Mouse (Mus musculus): Measurements from ENCODE around the gene Zfp800. TPM values are rescaled to one million over a fixed set of nuclear protein-coding genes. Genes with fewer than 3 reads are reported as not detected.

Gene Zfp800
- polyA plus RNA-seq, 2 experiments: 7.1 to 19.5 TPM

DNA sequence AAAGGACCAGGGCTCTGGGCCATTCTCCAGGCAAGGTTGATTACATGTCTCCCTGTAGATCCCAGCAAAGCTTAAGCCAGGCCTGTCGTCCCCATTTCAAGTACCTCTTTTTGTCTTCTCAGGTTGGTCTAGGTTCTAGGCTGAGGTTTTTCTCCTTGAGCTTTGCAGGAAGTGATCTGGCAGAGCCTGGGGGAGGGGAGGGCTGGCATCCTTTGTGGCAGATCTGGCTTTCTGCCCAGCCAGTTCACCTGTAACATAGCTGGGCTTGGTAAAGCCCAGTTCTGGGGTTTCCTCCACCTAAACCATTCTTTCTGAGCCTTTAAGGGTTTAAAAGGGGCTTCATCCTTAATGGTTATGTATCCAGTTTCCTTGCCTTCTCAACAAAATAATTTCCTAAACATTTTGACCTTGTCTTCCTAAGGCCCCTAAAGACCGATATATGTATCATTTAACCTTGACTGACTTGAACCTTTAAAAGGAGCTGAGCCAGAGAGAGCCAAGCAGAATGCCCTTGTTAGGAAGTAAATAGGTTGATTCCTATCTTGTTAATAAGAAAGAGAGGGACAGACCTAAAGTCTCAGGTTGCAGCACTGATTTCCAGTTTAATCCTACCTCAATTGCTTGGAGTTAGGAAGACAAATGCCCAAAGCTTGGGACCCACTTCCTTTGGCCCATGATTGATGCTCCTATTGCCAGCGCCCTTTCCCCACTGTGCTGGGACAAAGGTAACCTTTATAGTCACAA, 29.5 kb upstream of the Zfp800 start, which contains the start of gene Fscn3:
Gene Fscn3 (plus strand): TSS at position 694 of the 744 bp plus-strand sequence.
- Histone ChIP-seq H3K9me3 (ENCODE audit: control insufficient read depth, low read length) (no peaks in the 10 kb centered on the region), H3K4me1 (ENCODE audit: control insufficient read depth, insufficient read depth, low read length) (peaks cover 9% of the 10 kb centered on the region; the same call in 1 of the 2 replicates), H3K27me3 (ENCODE audit: control insufficient read depth, insufficient read depth, low read length) (no peaks in the 10 kb centered on the region), H3K36me3 (ENCODE audit: control insufficient read depth, insufficient read depth, low read length) (peaks cover 25% of the 10 kb centered on the region), H3K27ac (replicated peaks; ENCODE audit: low read depth, low read length) (no peak within 1 kb of the TSS), H3K4me3 (replicated peaks; ENCODE audit: low read length) (no peak within 1 kb of the TSS), H3K9ac (ENCODE audit: low read depth, low read length, severe bottlenecking) (no peak within 1 kb of the TSS), H3K4me2 (replicated peaks; ENCODE audit: low read depth, low read length, severe bottlenecking) (no peak within 1 kb of the TSS)
- ATAC-seq (ENCODE audit: low FRiP score, low read depth) (no peak), DNase-seq (ENCODE audit: low spot score) (no peak)
- TF ChIP-seq POLR2A (IDR thresholded peaks at IDR 0.05; ENCODE audit: borderline replicate concordance, extremely low read depth, insufficient read depth, insufficient read length): no peak
- WGBS: 92% methylated on average over 3 of the region's 3 CpGs

GRCm38 (mm10) chr6:28425019-28425418, 27.2 kb upstream of the Zfp800 start:
- WGBS: 86% methylated on average over 6 of the region's 6 CpGs
- no peak overlapping the region for H3K27ac ChIP-seq (replicated peaks; ENCODE audit: low read depth, low read length)
- no peak overlapping the region for H3K9ac ChIP-seq (ENCODE audit: low read depth, low read length, severe bottlenecking)

GRCm38 (mm10) chr6:28423767-28424695, 26.2 kb upstream of the Zfp800 start:
- TF ChIP-seq POLR2A (IDR thresholded peaks at IDR 0.05; ENCODE audit: borderline replicate concordance, extremely low read depth, insufficient read depth, insufficient read length): no peak
- H3K4me3 ChIP-seq (replicated peaks; ENCODE audit: low read length): peak overlapping the region; percentile 95
- DNase-seq (ENCODE audit: low spot score): peak; percentile 46
- peak overlapping the region; percentile 97 for H3K9ac ChIP-seq (ENCODE audit: low read depth, low read length, severe bottlenecking)
- H3K4me1 ChIP-seq (ENCODE audit: control insufficient read depth, insufficient read depth, low read length): peaks cover 24% of the 10 kb centered on the region
- H3K27ac ChIP-seq (replicated peaks; ENCODE audit: low read depth, low read length): peak overlapping the region; percentile 86
- H3K27me3 ChIP-seq (ENCODE audit: control insufficient read depth, insufficient read depth, low read length): no peaks in the 10 kb centered on the region
- H3K9me3 ChIP-seq (ENCODE audit: control insufficient read depth, low read length): no peaks in the 10 kb centered on the region
- H3K4me2 ChIP-seq (replicated peaks; ENCODE audit: low read depth, low read length, severe bottlenecking): peak overlapping the region; percentile 65
- peak; percentile 36 for ATAC-seq (ENCODE audit: low FRiP score, low read depth)
- H3K36me3 ChIP-seq (ENCODE audit: control insufficient read depth, insufficient read depth, low read length): peaks cover 27% of the 10 kb centered on the region
- 13% methylated on average over 30 of the region's 46 CpGs for WGBS

More at GRCm38 (mm10) chr6:28425019-28425418, 27.2 kb upstream of the Zfp800 start:
- Histone ChIP-seq H3K27me3 (ENCODE audit: control insufficient read depth, insufficient read depth, low read length) (no peaks in the 10 kb centered on the region), H3K9me3 (ENCODE audit: control insufficient read depth, low read length) (no peaks in the 10 kb centered on the region), H3K4me1 (ENCODE audit: control insufficient read depth, insufficient read depth, low read length) (peaks cover 23% of the 10 kb centered on the region), H3K4me3 (replicated peaks; ENCODE audit: low read length) (no peak overlapping the region), H3K4me2 (replicated peaks; ENCODE audit: low read depth, low read length, severe bottlenecking) (peak overlapping the region; percentile 65; the same call in 1 of the 2 replicates), H3K36me3 (ENCODE audit: control insufficient read depth, insufficient read depth, low read length) (peaks cover 25% of the 10 kb centered on the region)
- ATAC-seq (ENCODE audit: low FRiP score, low read depth): no peak
- DNase-seq (ENCODE audit: low spot score): no peak
- TF ChIP-seq POLR2A (IDR thresholded peaks at IDR 0.05; ENCODE audit: borderline replicate concordance, extremely low read depth, insufficient read depth, insufficient read length): no peak

DNA sequence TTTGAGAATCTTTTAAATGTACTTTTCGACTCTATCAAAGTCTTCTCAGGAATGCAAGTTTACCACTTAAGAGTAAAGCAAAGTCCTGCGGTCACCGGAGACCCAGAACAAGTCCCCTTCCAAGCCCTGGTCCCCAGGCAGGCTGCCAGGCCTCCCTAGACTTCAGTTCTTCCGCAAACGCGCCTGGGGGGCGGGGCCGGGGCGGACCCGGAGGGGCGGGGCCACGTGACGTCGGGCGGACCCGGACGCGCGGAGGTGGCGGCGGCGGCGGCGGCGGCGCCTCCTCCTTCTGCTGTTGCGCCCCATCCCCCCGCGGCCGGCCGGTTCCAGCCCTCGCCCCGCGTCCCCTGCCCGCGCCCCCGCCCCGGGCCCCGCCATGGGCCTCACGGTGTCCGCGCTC, 25.5 kb upstream of the Zfp800 start, which contains the start of gene Arf5:
Gene Arf5 (plus strand): TSS at position 248 of the 400 bp plus-strand sequence.
- no peaks in the 10 kb centered on the region for H3K9me3 ChIP-seq (ENCODE audit: control insufficient read depth, low read length)
- H3K27ac ChIP-seq (replicated peaks; ENCODE audit: low read depth, low read length): peak within 1 kb of the TSS; percentile 86
- ATAC-seq (ENCODE audit: low FRiP score, low read depth) (peak; percentile 87), DNase-seq (ENCODE audit: low spot score) (peak; percentile 86)
- H3K4me3 ChIP-seq (replicated peaks; ENCODE audit: low read length): peak within 1 kb of the TSS; percentile 95
- TF ChIP-seq POLR2A (IDR thresholded peaks at IDR 0.05; ENCODE audit: borderline replicate concordance, extremely low read depth, insufficient read depth, insufficient read length): no peak
- peaks cover 24% of the 10 kb centered on the region for H3K4me1 ChIP-seq (ENCODE audit: control insufficient read depth, insufficient read depth, low read length)
- H3K4me2 ChIP-seq (replicated peaks; ENCODE audit: low read depth, low read length, severe bottlenecking): peak within 1 kb of the TSS; percentile 65
- no peaks in the 10 kb centered on the region for H3K27me3 ChIP-seq (ENCODE audit: control insufficient read depth, insufficient read depth, low read length)
- peaks cover 34% of the 10 kb centered on the region for H3K36me3 ChIP-seq (ENCODE audit: control insufficient read depth, insufficient read depth, low read length)
- WGBS: 2% methylated on average over 19 of the region's 42 CpGs
- peak within 1 kb of the TSS; percentile 97 for H3K9ac ChIP-seq (ENCODE audit: low read depth, low read length, severe bottlenecking)

All from limb, embryonic 14.5 days (tissue).